Mouse (Mus musculus) liver, adult 2 months (tissue): ENCODE measurements around the gene Yjefn3.

Experiments
- CTCF ChIP-seq: fragments of 200-500 bp; IDR thresholded peaks from 2 replicates; pipeline ENCODE4 v1.5.1; 2011; ENCODE audit warnings: low read depth, low read length, control low read depth
- POLR2A ChIP-seq: fragments of 200-500 bp; IDR thresholded peaks from 2 replicates; pipeline ENCODE4 v1.6.1; 2011; ENCODE audit warnings: low read length, control low read depth; ENCODE audit not compliant: insufficient read depth; ENCODE audit errors: extremely low read depth

GRCm38 (mm10) chr8:69900895-69901451 lies 1.5 kb downstream of the Yjefn3 start:
- TF ChIP-seq CTCF = no peak
- TF ChIP-seq POLR2A = no peak
